Mouse (Mus musculus) kidney, adult 2 months (tissue): ENCODE measurements around the gene Dnaaf5.

Experiments
- CTCF ChIP-seq: fragments of 200-500 bp; conservative IDR thresholded peaks from 2 replicates; pipeline ENCODE4 v1.5.1; 2011; ENCODE audit warnings: low read depth, mild to moderate bottlenecking, control low read depth, low read length, moderate library complexity, mixed read lengths; ENCODE audit not compliant: insufficient read depth, insufficient read length
- POLR2A ChIP-seq: fragments of 200-500 bp; IDR thresholded peaks from one replicate; pipeline ENCODE4 v1.6.1; 2011; ENCODE audit warnings: low read depth, low read length, control low read depth

GRCm38 (mm10) chr5:139183131-139183530 is 33.1 kb downstream of the Dnaaf5 start:
- TF ChIP-seq CTCF (no peak), POLR2A (no peak)
